Mouse (Mus musculus) urinary bladder, postnatal 4 days (tissue): ENCODE results near the gene Gipr.

ENCODE experiments used
- DNase-seq, 2 experiments: peaks; one replicate each; pipeline ENCODE4 v3.0.0; 2021 to 2022; ENCODE audit warnings: low spot score in 2 of 2

Gipr gene

DNA sequence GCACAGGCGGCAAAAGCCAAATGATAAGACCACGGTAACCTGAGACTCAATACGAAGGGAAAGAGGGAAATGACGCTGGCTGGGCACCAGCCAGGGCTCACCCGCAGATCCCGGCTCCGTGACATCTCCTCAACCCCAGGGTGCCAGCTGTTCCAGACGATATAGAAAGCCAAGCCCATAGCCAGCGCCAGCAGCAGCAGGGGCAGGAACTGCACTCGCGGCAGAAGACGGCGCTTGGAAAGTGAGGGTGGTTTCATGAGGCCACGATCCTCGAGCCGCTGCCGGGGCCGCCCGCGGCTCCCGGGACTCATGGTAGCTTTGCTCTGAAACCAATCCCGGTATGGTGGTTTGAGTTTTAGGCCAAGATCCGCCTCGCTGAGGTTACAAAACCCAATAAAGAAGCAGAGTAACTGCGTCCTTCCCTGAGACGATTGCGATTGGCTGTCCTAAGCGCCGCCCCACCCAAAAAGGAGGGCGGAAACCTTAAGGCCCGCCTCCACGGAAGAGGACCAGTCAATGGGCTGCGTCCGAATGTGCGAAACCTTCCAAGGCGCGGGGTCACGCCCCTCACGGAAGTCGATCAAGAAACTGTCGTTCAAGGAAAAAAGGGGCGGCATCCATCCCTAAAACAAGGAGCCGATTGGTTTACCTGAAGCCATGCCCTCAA is 16.9 kb downstream of the Gipr start, which contains the start of gene Qpctl:
TSS of gene Qpctl (minus strand) at position 417 of the 667 bp plus-strand sequence.
- DNase-seq = peak; percentile 98

DNA sequence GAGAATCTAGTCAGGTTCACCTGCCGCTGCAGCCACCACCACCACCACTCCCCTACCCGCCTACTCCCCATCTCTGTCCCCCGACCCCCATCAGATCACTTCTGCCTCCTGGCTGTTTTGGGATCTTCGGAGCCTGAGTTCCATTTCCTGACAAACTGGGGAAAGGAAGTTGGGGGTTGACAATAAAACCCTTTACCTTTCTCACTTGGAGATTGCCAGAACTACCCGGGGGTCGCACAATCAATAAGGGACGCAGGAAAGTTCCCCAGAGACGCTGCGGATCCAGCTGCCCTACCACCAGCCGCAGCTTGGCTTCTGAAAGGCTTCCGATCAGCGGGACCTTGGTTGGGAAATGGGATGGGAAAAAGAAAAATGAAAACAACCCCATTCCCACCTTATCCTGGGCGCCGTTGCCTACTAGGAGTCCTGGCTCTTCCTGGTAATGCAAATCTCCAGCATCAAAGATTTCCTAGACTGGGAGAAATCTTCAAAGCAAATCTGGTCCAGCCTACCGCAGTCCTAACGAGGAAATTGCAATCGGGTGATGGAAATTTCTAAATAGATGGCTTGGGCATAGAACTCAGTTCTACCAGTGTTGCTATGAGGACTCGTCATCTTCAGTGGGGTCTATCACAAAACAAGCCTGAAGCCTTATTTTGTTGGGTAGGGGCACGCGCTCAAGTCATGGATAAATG is 17.6 kb downstream of the Gipr start:
- no peak for DNase-seq

DNA sequence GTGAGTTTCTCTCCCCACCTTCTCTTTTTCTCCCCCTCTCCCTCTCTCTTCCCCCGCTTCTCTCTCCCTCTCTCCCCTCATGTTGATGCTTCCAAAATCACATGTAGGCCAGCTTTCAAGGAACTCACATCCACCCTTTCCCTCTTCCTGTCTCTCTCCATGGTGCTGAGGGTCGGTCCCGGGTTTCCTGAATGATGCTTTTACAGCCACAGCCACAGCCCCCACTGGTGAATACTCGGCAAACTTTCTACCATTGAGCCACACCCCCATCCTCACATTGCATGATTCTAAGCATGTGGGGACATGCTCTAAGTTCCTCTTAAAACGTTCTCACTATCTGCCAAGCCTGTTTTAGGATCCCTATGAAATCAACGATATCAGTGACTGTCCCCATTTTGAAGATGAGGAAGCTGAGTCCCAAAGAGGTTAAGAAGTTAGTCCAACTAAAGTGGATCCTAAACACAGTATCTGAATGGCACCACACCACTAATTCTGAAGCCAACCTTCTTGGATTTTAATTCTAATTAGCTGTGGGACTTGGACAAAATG is 18.4 kb downstream of the Gipr start:
- DNase-seq = no peak

DNA sequence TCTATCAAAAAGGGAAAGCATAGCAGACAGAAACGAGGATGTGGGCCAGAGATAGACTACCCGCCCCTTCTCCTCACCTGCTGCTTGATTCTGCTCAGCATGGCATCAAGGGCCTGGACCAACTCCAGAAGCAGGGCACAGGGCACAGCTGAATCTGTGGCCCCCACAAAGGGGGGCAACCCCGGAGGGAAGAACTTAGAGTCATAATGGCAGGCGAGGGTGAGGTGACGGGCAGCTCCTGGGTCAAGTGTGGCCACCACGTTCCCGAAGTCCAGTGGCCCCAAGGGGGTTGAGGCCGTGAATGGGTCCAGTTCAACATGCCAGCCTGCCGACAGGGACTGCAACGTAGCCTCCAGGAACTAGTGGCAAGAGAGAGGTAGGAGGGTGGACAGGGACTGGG is 19.1 kb downstream of the Gipr start:
- DNase-seq = no peak

DNA sequence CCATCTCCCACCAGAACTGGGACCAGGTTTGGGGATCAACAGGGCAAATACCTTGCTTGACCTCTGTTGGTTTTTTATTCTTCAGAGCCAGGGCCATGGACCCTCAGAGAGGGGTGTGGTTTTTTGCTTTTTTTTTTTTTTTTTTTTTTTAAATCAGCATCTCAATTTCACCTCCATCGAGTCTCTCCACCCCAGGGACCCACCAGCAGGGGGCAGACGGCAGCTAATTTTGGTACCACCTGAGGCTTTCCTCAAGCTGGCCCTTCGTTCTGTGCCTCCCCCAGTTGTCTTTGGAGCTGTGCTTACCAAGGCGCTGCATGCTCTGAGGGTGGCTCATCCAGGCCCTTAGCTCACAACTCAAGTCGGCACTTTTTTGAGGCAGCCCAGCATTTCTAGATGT is 28.5 kb downstream of the Gipr start:
- peak in 1 of 2 experiments; percentile 71 for DNase-seq

DNA sequence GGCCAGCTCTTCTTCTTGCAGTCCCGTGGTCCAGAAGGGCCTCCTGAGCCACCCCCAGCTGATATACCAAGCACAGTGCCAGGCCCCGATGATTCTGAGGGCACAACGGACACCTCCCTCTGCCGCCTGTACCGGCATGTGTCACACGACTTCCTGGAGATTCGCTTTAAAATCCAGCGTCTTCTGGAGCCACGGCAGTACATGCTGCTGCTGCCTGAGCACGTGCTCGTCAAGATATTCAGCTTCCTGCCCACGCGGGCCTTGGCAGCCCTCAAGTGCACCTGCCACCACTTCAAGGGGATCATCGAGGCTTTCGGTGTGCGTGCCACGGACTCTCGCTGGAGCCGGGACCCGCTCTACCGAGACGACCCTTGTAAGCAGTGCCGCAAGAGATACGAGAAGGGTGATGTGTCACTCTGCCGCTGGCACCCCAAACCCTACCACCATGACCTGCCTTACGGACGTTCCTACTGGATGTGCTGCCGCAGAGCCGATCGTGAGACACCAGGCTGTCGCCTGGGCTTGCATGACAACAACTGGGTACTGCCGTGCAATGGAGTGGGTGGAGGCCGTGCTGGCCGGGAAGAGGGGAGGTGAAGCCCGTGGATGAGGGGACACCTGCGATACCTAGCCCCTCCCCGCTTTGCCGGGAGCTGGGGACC is 29.1 kb downstream of the Gipr start:
- no peak for DNase-seq

DNA sequence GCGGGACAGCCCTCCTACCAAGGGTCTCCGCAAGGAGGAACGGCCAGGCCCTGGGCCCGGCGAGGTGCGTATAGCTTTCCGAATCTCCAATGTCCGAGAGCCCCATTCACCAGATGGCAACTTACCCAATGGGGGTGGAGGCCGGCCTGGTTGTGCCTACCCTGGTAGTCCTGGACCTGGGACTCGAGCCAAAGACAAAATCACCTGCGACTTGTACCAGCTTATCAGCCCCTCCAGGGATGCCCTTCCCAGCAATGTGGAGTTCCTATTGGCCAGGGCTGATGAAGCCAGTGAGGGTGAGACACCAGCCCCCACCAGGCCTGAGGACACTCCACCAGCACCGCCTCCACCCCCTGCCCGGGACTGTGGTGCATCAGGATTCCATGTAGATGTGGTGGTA is 29.8 kb downstream of the Gipr start:
- no peak for DNase-seq

DNA sequence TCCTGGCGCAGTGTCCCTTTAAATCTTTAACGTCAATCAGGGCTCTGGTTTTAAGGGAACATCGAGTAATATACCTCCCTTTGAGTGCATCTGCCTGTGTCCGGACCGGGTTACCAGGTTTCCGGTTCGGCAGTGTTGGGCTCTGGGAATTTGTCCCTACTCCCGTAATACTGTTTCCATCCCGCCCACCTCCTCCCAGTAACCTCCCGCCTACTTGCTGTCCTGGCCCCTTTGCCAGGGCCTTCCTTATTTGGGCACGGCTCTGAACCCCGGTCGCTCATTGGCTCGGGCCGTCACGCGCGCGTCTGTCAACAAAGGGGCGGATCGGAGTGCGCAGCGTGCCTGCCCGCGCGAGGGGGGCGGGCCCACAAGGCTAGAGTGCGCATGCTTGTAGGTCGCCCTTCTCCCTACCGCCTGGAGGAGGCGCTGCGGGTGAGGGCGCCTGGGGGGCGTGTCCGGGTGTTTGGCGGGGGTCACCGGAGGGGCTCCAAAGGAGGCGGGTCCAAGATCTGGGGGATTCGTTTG is 34.5 kb downstream of the Gipr start:
- peak; percentile 98 to 99 for DNase-seq

DNA sequence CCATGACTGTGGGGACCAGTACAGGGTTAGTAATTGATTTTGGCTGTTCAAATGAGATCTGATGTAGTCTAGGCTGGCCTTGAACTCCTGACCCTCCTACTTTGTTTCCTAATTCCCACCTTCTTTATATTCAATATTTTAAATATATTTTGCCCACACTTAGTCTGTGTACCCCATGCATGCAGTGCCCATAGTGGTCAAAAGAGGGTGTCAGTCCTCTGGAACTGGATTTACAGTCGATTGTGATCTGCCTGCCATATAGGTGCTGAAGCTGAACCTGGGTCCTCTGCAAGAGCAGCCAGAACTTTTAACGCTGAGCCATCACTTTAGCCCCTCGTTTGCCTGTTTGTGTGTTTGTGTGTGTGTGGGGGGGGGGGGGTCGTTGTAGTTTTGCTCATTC is 35.3 kb downstream of the Gipr start:
- no peak for DNase-seq

DNA sequence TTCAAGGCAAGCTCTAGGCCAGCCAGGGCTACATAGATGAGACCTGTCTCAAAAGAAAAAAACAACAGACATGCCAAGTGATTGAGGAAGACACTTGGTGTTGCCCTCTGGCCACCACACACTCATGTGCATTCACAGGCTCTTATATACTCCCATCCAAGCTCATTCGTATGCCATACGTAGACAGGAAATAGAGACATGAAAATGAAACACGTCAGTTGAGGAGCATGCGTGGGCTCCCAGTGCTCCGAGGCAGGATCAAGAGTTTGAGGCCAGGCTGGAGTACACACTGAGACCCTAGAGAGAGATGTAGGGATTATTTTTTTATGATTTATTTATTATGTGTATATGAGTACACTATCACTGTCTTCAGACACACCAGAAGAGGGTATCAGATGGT is 36.5 kb downstream of the Gipr start:
- DNase-seq = no peak

DNA sequence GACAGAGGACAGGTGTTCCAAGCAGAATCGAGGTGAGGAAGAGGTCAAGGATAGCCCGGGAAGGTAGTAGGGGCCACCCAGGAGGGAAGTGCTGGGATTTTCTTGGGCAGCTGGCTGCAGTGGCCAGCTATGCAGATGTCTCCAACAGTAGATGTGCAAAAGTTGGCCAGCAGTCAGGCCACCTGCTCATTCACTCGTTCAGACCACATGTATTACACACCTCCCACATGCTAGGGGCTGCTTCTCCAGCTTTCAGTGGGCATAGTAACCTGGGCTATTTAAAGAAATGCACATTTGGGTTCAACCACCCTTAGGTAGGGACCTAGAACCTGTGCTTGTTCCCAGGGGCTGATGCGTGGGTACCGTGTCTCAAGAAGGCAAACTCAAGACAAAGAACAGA is 38.2 kb downstream of the Gipr start:
- no peak for DNase-seq

DNA sequence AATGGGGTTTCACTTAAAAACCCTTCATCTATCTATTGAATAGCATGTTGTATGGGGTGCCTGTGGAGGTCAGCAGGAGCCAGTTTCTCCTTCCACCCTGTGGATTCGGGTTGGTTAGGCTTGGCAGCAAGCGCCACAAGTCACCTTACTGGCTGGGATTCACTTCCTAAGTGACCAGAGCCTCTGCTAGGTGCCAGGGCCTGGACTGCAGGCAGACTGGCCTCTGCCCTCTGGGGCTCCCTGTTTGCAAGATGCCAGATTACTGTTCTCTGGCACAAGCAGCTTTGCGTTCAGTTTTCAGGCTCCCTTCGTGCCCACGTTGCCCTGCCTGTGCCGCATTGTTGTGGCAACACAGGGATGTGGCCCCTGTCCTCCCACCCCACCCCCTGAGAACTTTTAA is 41.2 kb downstream of the Gipr start:
- DNase-seq = no peak

DNA sequence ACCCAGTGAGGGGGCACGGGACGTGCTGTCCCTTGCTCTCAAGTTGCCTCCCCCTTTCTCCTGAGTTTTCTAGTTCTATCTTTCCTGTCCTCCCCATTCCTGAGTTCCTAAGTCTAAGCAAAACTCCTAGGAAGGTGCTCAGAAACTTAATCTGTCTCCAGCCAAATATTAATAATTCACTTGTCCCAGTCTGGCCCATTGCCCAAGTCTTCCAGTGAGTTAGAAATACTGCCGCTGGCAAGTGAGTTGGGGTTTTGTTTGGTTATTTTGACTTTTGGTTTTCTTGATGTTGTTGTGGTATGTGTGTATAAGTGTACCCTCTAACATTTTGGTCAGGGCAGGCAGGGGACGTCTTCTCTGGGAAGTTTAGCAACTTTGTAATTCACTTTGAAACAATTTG is 44.2 kb downstream of the Gipr start:
- no peak for DNase-seq

DNA sequence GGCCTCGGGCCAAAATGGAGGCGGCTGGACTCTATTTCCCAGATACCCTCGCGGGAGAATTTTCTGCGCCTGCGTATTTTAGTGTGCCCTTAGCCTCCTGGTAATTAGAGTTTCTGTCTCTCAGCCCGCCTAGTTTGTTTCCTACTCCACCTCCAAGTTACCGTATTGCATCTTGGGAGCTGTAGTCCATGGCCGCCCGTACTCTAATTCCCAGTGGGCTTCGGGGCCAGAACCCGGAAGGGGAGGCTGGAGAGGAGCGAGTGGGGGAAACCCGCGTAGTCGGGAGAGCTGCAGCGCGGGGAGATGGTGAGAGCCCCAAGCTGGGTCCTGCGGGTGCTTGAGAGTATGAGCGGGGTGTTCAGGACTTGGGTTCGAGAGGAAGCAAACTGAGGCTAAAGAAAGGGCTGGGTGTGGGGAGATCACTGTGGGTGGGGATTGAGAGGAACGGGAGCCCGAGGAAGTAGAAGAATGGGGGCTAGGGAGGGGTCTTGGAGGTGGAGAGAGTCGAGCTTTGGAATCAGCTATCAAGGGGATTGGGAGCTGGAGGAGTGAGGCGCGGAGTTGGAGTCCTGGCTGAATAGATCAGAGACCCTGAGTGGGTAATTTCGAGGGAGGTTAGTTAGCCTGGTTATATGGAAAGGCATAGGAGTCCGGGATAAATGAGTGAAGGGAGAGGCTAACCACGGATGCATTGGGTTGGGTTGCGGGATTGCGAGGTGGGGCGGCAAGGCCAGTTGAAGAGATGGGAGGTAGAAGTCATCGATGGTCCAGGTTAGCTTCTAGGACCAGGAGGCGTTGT is 46.1 kb downstream of the Gipr start, which contains the start of gene Fbxo46:
TSS of gene Fbxo46 (plus strand) at position 229 of the 799 bp plus-strand sequence.
- DNase-seq = peak; percentile 89

DNA sequence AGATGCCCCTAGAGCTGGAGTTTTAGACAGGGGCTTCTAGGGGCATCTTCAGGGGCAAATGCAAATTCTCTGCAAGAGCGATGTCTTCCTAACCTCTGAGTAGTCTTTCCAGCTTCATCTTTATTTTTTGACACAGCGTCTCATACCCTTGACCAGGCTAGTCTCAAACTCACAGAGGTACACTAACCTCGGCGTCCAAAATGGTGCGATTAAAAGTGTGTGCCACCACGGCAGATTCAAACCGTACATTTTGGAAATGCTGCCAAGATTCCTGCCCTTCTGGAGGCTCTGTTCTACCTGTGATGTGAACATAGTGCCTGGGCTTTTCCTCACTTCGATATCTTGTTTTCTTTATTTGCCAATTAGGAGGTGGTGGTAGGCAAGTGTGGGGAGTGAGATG is 46.8 kb downstream of the Gipr start:
- DNase-seq = no peak

DNA sequence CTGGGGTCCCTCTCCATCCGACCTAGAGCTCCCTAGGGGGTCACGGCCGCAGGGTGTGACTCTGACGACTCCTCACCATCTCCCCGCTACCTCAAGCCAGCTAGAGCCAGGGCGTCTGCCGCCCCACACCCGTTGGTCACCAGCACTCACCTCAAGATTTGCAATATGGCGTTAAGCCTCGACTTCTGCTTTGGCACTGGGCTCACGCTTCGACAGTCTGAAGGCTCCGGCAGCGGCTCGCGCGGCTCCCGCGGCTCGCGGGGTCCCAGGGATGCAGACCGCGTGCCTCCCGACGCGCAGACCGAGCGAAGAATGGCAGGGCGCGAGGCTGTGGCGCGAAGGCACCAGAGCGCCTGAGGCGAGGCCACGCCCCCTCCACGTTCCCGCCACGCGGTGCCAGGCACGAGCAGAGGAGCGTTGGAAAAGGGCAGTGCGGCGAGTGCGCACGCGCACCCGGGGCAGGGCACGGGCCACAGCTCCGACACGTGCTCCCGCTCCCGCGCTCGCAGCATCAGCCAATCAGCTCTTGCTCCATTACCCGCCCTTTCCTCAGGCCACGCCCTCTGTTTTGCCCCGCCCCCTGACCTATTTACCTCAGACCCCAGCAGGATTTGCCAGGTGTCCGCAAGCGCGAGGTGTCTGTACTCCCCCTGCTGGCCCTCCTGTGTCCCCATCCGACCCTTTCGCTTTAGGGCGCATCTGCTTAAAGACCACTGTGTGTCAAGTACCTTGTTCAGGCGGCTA is 47.7 kb downstream of the Gipr start, which contains the start of gene Gm4969:
TSS of gene Gm4969 (minus strand) at position 341 of the 744 bp plus-strand sequence.
- DNase-seq = peak in 1 of 2 experiments; percentile 60

DNA sequence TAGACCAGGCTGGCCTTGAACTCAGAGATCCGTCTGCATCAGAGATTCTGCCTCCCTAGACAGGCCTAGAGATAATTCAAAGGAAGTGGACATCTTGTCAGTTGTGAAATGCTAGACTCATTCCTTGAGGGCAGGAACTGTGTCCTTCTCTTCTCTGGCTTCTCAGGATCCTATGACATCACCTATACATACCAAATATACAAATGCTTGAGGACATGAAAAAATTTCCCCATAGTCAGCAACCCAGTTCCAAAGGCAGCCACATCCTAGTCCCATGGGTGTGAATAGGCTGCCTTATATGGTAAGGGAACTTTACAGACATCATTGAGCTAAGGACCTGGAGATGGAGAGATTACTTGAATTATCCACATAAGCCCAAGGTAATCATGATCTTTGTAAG is 56.4 kb downstream of the Gipr start:
- DNase-seq = no peak

DNA sequence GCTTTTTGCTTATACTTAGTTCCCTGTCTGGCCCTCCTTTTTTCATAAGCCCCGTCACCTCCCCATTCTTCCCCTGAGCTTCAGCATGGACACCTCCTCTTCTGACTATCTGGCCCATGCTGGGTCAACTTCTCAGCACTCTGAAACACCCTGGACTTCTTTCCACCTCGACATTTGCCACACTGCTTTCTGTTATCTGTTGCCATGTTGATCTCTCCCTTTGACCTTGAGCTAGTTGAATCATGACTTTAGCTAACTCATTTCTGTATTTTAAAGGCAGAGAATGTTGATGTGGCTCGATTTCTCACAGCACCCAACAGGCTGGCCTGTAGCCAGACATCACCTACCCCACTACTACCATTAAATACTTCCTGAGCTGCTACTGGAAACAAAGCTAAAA is 58.5 kb downstream of the Gipr start:
- DNase-seq = no peak
